ENCODE assay signal across 1 mouse cellular context in the genomic region with DNA sequence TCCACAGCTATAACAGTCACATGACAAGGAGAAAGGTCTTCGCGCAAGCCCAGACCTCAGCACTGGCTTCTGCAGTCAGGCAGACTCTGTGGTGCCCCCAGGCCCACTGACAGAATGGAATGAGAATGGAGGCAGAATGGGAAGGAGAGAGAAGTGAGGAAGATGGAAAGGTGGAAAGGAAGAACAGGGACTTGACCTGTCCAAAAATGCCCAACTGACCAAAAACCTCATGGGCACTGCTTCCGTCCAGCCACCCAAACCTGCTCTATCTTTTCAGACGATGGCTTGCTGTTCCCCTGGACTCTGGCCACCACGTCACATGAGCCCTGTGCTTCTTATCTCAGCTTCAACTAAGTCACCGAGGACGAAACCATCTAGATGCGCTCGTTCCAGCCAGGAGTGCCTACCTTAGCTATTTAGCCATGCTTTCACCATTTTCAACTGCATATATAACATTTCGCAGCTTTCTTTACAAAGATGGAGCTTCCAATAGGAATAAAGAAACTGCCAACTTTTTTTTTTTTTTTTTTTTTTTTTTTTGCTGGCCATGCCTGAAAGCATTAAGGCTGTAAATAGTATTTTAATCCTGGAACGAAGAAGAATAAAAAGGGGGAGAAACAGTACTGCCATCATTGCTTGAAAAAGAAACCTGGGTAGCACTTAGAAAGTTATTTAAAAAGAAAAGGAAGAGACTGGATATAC.
TF ChIP-seq lines count a peak whose summit lies in the region.

No protein-coding gene starts in this region.

TF ChIP-seq in ES-E14, 5 proteins besides CTCF, POLR2A, EP300 and RAD21 (continued from another document):
- TF ChIP-seq CHD2 (IDR thresholded peaks at IDR 0.05; ENCODE audit: low read depth, low read length) (no peak), HCFC1 (IDR thresholded peaks at IDR 0.05; ENCODE audit: borderline replicate concordance, insufficient read depth, low read length) (no peak), MAFK (IDR thresholded peaks at IDR 0.05; ENCODE audit: insufficient read depth, low read depth, low read length) (no peak)
TF ChIP-seq in ES-E14: peak in this region for 1.
